Comparison of ENCODE assay signal across 8 mouse cellular contexts in genomic region chr9:102840792-102841778, GRCm38 (mm10). TPM values are rescaled to one million over a fixed set of nuclear protein-coding genes. Genes with fewer than 3 reads are reported as not detected.
DNase-seq lines count a peak whose midpoint lies in the region; ATAC-seq and TF ChIP-seq lines count a peak whose summit lies in the region.

No protein-coding gene starts in this region.

- no peaks in the 10 kb centered on the region for H3K36me3 ChIP-seq in kidney, adult 2 months (ENCODE audit: control insufficient read depth, insufficient read depth, low read length)
- H3K36me3 ChIP-seq in lung, postnatal 0 days (ENCODE audit: insufficient read depth, low read length) = no peaks in the 10 kb centered on the region

- peak; percentile 63 to 79 for DNase-seq in adrenal gland, adult (ENCODE audit: inconsistent age in 2 of 2, low spot score in 1 of 2)
- DNase-seq in adrenal gland, postnatal 4 days (ENCODE audit: low spot score in 2 of 2) = no peak
- DNase-seq in adipocyte (ENCODE audit: low spot score) = peak; percentile 43
- DNase-seq in gastrocnemius, postnatal 10 days = peak; percentile 51
- DNase-seq in kidney, adult 2 months = peak; percentile 60
- DNase-seq in lung, postnatal 0 days (ENCODE audit: low spot score) = peak; percentile 57
- DNase-seq in layer of hippocampus, postnatal 25 days (ENCODE audit: extremely low spot score in 1 of 2, low spot score in 1 of 2) = no peak

- no peaks in the 10 kb centered on the region for H3K27me3 ChIP-seq in kidney, adult 2 months (replicated peaks; ENCODE audit: control insufficient read depth, insufficient read depth, low read length)
- no peaks in the 10 kb centered on the region for H3K27me3 ChIP-seq in lung, postnatal 0 days (replicated peaks; ENCODE audit: insufficient read depth, low read length)

- 30% methylated on average over 16 of the region's 16 CpGs for WGBS in kidney, adult 2 months
- 22% methylated on average over 16 of the region's 16 CpGs for WGBS in lung, postnatal 0 days

- 0 out of 2 replicates have a peak, but pooled peaks have one; percentile 7 for TF ChIP-seq EP300 in lung, postnatal 0 days (IDR thresholded peaks at IDR 0.05)

- ATAC-seq in lung, postnatal 0 days = peak; percentile 19
- no peak for ATAC-seq in inflammation-experienced regulatory T-cells, adult 6 months

- H3K27ac ChIP-seq in kidney, adult 2 months (ENCODE audit: insufficient read depth, low read depth, low read length) = no peak overlapping the region
- H3K27ac ChIP-seq in lung, postnatal 0 days (ENCODE audit: low read length) = peak overlapping the region; percentile 62

- H3K4me3 ChIP-seq in kidney, adult 2 months (ENCODE audit: insufficient read depth, low read depth, low read length) = no peak overlapping the region
- H3K4me3 ChIP-seq in lung, postnatal 0 days (ENCODE audit: low read depth, low read length) = no peak overlapping the region

- TF ChIP-seq CTCF in kidney, adult 2 months (conservative IDR thresholded peaks at IDR 0.05; ENCODE audit: insufficient read depth, insufficient read length, low read depth, low read length) = no peak
- no peak for TF ChIP-seq CTCF in lung, postnatal 0 days (IDR thresholded peaks at IDR 0.05)

- no peaks in the 10 kb centered on the region for H3K9me3 ChIP-seq in lung, postnatal 0 days (ENCODE audit: low read length)

- 0 out of 2 replicates have a peak overlapping the region, but pooled peaks have one; percentile 8 for H3K4me2 ChIP-seq in lung, postnatal 0 days (replicated peaks; ENCODE audit: low read depth, low read length)

- H3K9ac ChIP-seq in lung, postnatal 0 days (replicated peaks; ENCODE audit: low read depth) = 0 out of 2 replicates have a peak overlapping the region, but pooled peaks have one; percentile 3

- peaks cover 42% of the 10 kb centered on the region for H3K4me1 ChIP-seq in kidney, adult 2 months (ENCODE audit: control insufficient read depth, insufficient read depth, low read length)
- H3K4me1 ChIP-seq in lung, postnatal 0 days (ENCODE audit: insufficient read depth, low read depth, low read length) = peaks cover 61% of the 10 kb centered on the region

- no peak for TF ChIP-seq POLR2A in kidney, adult 2 months (IDR thresholded peaks at IDR 0.05; ENCODE audit: low read depth, low read length)

RNA-seq across cellular contexts. Expression of gene Ryk, which starts 6.4 kb away (rescaled TPM):
- 10 to 100 TPM; 63.2 to 64.9 TPM for total RNA-seq in adrenal gland, postnatal 4 days (2021)
- 10 to 100 TPM; 52.4 to 60.9 TPM for total RNA-seq in gastrocnemius, postnatal 10 days (2021)
- 41.2 and 42.7 TPM in 2 replicates for polyA plus RNA-seq in kidney, adult 2 months (2012; rRNA removed)
- 23.2 and 23.9 TPM in 2 replicates for polyA plus RNA-seq in lung, postnatal 0 days (2015; fragmentation: Nextera tagmentation; extraction: Ambion mirVana)
- 1 to 10 TPM; 2.6 to 3.2 (median 3.1) TPM for polyA plus RNA-seq in inflammation-experienced regulatory T-cells, adult 6 months (2017; shearing (Covaris generic))
- total RNA-seq in layer of hippocampus, postnatal 25 days (2021) = 10 to 100 TPM; 37.1 to 44.4 TPM

Comparison
In these comparisons a context has a peak if more than half of its experiments do, and no peak if none do; other contexts are left out.
1. DNase-seq: peak in adrenal gland, adult (2 of 2), adipocyte (single experiment), gastrocnemius, postnatal 10 days (single experiment), kidney, adult 2 months (single experiment) and lung, postnatal 0 days (single experiment); none in adrenal gland, postnatal 4 days (0 of 2) and layer of hippocampus, postnatal 25 days (0 of 2).